Mouse (Mus musculus) c-Kit-positive CD71-negative TER-119-negative erythroid progenitor cells, embryonic 14.5 days (primary cell): ENCODE measurements around the gene Zfp110.
"Not testable (repeated sequence)": the region's sequence is repeated elsewhere in the genome, so short reads cannot be mapped to it uniquely, and the experiment has no call there.

ENCODE experiments used
- DNase-seq: peaks from one replicate; pipeline ENCODE4 v3.0.0-alpha.2; 2013; ENCODE audit warnings: low read depth

The Zfp110 gene

GRCm38 (mm10) chr7:12834162-12835120, at the start of gene Zfp110:
TSS of gene Zfp110 (plus strand) at chr7:12834761.
- peak; percentile 72 for DNase-seq

- DNase-seq = no peak
Observed at GRCm38 (mm10) chr7:12787333-12787732, 47.2 kb upstream of the Zfp110 start.

- no peak for DNase-seq
Observed at GRCm38 (mm10) chr7:12788025-12788424, 46.5 kb upstream of the Zfp110 start.

GRCm38 (mm10) chr7:12792624-12793023, 41.9 kb upstream of the Zfp110 start:
- not testable (repeated sequence) for DNase-seq

DNA sequence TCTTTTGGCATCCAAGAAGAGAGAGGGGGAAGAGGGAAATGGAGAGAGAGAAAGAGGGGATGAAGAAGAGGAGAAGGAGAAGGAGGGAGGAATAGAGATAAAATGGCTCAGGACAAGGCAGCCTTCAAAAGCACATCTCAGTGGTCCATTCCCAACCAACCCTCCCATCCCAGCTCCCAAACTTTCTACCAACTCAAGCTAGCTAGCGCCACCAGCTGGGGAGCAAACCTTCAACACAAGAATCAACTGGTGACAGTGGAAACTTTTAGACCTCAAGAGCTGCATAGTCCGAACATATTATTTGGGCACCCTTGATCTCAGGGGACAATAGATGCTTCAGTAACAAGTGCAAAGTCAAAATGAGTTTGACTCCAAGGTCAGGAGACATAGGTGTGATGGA, 36.6 kb upstream of the Zfp110 start:
- DNase-seq = no peak

GRCm38 (mm10) chr7:12799554-12799953, 35.0 kb upstream of the Zfp110 start:
- DNase-seq = no peak

DNA sequence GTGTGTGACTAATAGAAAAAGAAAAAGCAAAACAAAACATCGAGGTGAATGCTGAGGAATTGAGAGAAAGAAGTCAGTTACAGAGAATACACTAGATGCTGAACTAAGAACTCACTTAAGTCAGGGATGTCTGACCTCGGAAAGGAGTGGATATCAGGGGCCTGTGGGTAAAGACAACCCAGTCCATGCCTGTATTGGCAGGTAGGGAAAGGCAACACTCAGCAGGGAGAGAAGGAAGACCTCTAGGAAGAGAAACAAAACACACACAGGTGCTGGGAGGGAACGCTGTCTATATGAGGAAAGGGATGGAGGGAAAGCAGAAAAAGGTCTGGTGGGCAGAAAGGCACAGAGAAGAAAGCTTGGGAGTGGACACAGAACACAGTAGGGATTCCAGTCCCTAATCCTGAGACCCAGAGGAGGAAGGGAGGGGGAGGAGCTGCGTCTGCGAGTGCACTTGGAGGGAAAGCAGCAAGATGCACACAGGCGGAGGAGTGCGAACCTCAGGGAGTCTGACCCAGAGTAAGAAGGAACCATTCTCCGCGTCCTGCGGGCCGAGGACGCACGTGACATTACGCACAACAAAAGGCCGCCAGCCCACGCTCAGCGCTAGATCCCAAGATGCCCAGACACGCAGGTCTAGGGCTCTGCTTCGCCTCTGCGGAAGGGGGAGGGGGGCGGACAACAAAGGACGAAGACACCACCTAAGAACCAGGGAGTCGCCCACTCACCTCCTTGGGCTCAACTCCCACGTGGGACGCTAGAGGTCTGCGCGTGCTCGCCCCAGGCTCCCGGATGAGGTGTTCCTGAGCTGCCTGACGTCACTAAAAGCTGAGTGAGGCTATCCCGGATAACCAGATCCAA, 31.5 kb upstream of the Zfp110 start, which contains the start of gene Zscan18:
Gene Zscan18, minus strand, starts transcription at position 770 of the 861 bp plus-strand sequence.
- DNase-seq = peak; percentile 55

GRCm38 (mm10) chr7:12803727-12804071, 30.9 kb upstream of the Zfp110 start:
- DNase-seq = no peak

- DNase-seq = no peak
Observed at GRCm38 (mm10) chr7:12815566-12815965, 19.0 kb upstream of the Zfp110 start.

DNA sequence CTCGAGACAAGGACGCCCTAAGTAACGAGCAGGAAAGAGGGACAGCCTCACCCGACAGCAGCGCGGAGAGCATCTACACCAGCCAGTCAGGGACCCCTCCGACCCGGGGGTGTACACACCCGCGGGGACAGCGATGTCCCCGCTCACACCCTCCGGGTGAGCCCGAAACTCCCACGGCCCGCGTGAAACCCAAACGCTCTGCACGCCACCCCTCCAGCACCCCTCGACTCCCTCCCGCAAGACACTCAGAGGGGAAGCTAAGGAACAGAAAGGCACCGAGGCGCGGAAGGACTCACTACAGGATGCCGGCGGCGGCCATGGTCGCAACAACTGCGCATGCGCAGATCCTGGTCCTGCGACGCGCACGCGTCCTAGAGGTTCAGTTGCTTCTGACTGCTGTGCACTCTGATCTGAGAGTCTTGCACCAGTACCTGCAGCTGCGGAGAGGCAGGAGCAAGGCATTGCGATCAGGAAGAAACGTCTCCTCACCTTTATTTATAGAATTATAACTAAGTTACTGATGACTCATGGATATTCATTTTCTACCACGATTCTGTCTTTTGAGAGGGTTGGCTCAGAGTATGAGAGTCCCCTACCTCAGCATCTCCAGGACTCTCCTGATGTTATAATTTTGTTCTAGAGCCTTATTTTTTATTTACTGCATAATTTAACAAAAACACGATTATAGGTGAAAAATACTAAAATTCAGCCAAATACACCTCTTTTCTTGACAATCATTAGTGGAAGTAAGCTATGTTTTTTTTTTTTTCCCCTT, 15.9 kb upstream of the Zfp110 start, which contains the start of gene Zfp329:
Gene Zfp329, minus strand, starts transcription at position 338 of the 775 bp plus-strand sequence.
- DNase-seq = peak; percentile 84

- DNase-seq = no peak
Observed at GRCm38 (mm10) chr7:12835193-12835671, 671 bp downstream of the Zfp110 start.

DNA sequence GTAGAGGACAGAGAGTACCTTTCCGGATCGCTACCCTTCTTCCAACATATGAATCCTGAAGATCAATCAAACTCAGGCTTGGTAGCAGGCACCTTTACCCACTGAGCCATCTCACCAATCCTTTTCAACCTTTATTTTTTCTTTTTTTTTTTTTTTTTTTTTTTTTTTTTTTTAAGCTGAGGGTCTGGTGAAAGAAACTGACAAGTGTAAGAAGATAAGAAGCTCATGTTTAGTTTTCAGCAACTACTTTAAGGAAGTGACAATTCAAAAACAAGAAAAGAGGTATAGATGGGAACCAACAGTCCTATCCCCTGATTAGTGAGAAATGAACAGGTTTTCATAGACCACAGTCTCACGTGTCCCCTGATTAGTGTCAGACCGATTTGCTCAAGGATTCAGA, 1.2 kb downstream of the Zfp110 start:
- no peak for DNase-seq

GRCm38 (mm10) chr7:12874301-12874700, 39.7 kb downstream of the Zfp110 start:
- peak; percentile 56 for DNase-seq

DNA sequence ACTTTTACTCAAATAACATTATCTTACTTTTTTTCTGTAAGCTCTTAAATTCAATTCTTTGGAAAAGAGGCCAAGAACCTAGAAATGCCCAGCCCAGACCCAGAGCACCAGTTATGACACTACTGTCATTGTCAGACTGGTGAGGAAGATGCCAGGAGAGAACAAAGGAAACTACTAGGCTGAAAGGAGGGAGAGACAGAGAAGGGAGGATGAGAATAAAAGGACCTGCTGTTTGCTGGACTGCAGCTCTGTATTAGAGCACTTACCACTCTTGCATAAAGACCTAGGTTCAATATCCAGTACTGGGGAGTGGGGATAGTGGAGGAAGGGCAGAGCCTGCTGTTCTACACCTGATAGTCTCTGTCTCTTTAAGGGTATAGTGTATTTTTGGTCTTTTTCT, 45.5 kb downstream of the Zfp110 start:
- no peak for DNase-seq

GRCm38 (mm10) chr7:12880497-12880896, 45.9 kb downstream of the Zfp110 start:
- not testable (repeated sequence) for DNase-seq

DNA sequence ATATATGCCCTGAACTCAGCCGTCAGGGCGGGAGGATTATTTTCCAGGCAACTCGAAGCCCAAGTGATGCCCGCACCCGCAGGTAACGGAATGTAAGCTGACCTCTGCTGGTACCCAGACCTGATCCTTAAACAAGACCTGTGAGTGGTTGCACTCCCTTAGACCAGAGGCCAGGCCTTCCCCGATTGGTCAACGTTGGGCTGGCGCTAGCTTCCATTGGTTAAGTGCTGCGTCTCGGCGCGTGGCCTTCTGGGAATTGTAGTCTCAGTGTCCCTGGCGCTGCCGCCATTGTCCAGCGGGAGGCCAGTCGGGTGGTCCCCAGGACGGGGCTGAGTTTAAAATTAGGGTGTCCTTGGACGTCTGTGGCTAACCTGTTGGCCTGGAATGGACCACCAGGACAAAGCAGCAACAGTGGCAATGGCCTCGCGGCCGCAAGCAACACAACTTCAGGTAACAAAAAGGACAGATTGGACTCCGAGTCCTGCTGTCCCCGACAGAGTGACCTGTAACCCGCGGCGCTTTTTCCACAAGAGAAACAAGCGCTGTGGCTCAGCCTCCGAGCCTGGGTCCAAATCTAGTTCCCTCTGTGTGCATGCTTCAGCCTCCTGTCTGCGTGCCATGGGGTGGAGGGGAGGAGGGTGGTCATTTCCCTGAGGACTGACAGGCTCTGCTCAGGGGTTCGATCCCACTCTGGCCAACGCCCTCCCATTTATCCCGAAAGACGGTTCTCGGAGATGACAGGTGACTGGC, 46.5 kb downstream of the Zfp110 start, which contains the start of gene Zfp128:
Gene Zfp128, plus strand, starts transcription at position 267 of the 750 bp plus-strand sequence.
- peak; percentile 92 for DNase-seq

- DNase-seq = no peak
Observed at GRCm38 (mm10) chr7:12886563-12887266, 52.2 kb downstream of the Zfp110 start.

DNA sequence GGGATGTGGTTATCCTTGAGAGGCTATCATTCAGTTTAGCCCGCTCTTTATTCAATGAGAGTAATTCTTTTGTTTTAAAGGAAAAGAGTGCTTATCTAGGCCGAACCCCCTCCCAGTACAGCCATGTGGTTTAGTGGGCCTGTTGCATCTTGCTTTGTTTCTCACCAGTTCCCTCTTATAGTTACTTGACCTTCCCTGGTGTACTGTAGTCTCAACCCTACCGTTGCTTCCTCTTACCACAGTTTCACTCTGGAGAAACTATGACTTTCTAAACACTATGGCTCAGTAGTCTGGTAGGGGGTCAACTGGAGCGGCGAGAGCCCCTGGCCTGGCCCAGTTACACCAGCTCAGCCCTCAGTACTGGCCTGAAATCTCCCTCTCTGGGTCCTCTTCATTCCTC, 53.0 kb downstream of the Zfp110 start:
- DNase-seq = no peak

- no peak for DNase-seq
Observed at GRCm38 (mm10) chr7:12890928-12891327, 56.4 kb downstream of the Zfp110 start.

DNA sequence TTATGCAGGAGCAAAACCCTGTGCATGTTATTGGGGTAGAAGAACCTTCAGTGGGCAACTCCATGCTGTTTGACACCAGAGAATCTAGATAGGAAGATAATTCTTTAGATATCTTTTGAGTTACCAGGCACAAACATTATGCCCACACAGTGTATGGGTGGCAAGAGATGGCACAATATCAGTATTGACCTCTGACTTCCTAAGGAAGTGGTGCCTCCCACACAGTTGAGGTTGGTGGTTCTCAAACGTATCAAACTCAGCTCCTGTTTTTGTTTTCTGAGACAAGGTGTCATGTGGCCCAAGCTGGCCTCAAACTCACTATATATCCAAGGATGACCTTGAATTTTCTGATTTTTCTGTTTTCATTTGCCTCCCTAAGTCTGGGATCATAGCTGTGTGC, 56.8 kb downstream of the Zfp110 start:
- DNase-seq = no peak
